Mouse (Mus musculus): Measurements from ENCODE around the gene C2cd5. TPM values are rescaled to one million over a fixed set of nuclear protein-coding genes. Genes with fewer than 3 reads are reported as not detected.
A peak's percentile ranks its signal among the peaks of the same experiment; 100 is the strongest.
"Not testable (repeated sequence)": the region's sequence is repeated elsewhere in the genome, so short reads cannot be mapped to it uniquely, and the experiment has no call there.

C2cd5 gene
- polyA plus RNA-seq, 1 experiment from 2014 or later = 32.5 TPM

DNA sequence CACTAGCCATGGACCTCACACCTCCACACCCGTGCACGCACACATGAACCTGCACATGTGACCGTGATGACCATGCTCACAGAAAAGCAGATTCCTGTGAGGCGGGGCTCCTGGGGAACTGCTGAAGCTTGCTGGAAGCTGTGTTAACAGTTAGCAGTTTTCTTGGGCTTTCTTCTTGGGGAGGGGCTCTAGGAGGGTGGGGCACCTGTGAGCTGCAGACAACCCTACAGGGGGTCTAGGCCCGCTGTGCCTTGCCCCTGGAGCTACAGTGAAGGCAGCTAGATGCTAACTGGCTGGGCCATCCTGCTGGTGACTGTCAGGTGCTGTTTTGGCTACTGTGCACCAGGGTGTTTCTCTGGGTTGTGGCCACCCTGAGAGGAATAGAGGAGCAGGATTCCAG lies 91.1 kb downstream of the C2cd5 start:
- no peaks in the 10 kb centered on the region for H3K4me1 ChIP-seq (ENCODE audit: control insufficient read depth, insufficient read depth, low read length)
- H3K4me2 ChIP-seq (ENCODE audit: low read depth) = no peak overlapping the region
- 82% methylated on average over 5 of the region's 5 CpGs for WGBS
- no peak for ATAC-seq (ENCODE audit: insufficient read depth, low FRiP score, low TSS enrichment)
- no peak overlapping the region for H3K4me3 ChIP-seq (ENCODE audit: low read depth, low read length)
- no peaks in the 10 kb centered on the region for H3K9me3 ChIP-seq (ENCODE audit: control insufficient read depth, low read length)
- H3K27me3 ChIP-seq (ENCODE audit: control insufficient read depth, insufficient read depth, low read length) = no peaks in the 10 kb centered on the region
- no peak overlapping the region for H3K27ac ChIP-seq (ENCODE audit: low read depth, low read length)
- DNase-seq (ENCODE audit: low spot score) = no peak
- H3K9ac ChIP-seq (ENCODE audit: low read length) = no peak overlapping the region
- no peaks in the 10 kb centered on the region; the same call in 1 of the 2 replicates for H3K36me3 ChIP-seq (ENCODE audit: control insufficient read depth, insufficient read depth, low read length)

DNA sequence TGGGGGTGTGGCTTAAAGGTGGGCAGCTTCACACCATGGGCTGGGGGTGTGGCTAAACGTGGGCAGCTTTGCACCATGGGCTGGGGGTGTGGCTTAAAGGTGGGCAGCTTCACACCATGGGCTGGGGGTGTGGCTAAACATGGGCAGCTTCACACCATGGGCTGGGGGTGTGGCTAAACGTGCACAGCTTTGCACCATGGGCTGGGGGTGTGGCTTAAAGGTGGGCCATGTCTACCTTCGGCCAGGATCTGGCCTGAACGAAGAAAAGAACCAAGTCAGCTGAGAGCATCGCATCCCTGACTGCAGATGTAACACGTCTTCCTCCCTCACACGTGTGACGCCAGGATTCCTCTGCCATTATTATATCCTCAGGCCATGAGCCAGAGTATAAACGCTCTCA lies 94.7 kb downstream of the C2cd5 start:
- not testable (repeated sequence) for ATAC-seq (ENCODE audit: insufficient read depth, low FRiP score, low TSS enrichment); H3K4me2 ChIP-seq (ENCODE audit: low read depth); H3K4me1 ChIP-seq (ENCODE audit: control insufficient read depth, insufficient read depth, low read length); H3K9ac ChIP-seq (ENCODE audit: low read length); H3K9me3 ChIP-seq (ENCODE audit: control insufficient read depth, low read length); H3K36me3 ChIP-seq (ENCODE audit: control insufficient read depth, insufficient read depth, low read length); H3K27ac ChIP-seq (ENCODE audit: low read depth, low read length); DNase-seq (ENCODE audit: low spot score); H3K27me3 ChIP-seq (ENCODE audit: control insufficient read depth, insufficient read depth, low read length); H3K4me3 ChIP-seq (ENCODE audit: low read depth, low read length)
- 94% methylated on average over 9 of the region's 9 CpGs for WGBS

DNA sequence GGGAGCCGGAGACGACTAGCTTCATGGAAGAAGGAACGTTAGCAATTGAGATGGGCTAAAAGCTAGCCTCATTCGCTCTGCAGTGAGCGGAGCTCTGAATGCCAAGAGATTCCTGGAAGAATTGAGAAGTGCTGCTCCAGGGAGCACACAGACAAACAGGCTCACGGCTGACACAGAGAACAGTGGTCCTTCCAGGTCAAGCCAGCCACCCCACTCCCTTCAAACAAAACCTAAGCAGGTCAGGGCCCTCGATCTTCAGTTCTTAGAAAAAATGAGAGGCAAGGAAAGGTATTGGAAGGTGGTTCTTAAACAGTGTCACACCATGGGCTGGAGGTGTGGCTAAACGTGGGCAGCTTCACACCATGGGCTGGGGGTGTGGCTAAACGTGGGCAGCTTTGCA lies 95.1 kb downstream of the C2cd5 start:
- 82% methylated on average over 9 of the region's 9 CpGs for WGBS
- no peak for ATAC-seq (ENCODE audit: insufficient read depth, low FRiP score, low TSS enrichment)
- H3K4me2 ChIP-seq (ENCODE audit: low read depth) = no peak overlapping the region
- no peaks in the 10 kb centered on the region for H3K9me3 ChIP-seq (ENCODE audit: control insufficient read depth, low read length)
- H3K4me3 ChIP-seq (ENCODE audit: low read depth, low read length) = no peak overlapping the region
- no peaks in the 10 kb centered on the region for H3K4me1 ChIP-seq (ENCODE audit: control insufficient read depth, insufficient read depth, low read length)
- no peak overlapping the region for H3K9ac ChIP-seq (ENCODE audit: low read length)
- H3K27ac ChIP-seq (ENCODE audit: low read depth, low read length) = no peak overlapping the region
- H3K27me3 ChIP-seq (ENCODE audit: control insufficient read depth, insufficient read depth, low read length) = no peaks in the 10 kb centered on the region
- DNase-seq (ENCODE audit: low spot score) = no peak
- H3K36me3 ChIP-seq (ENCODE audit: control insufficient read depth, insufficient read depth, low read length) = no peaks in the 10 kb centered on the region

DNA sequence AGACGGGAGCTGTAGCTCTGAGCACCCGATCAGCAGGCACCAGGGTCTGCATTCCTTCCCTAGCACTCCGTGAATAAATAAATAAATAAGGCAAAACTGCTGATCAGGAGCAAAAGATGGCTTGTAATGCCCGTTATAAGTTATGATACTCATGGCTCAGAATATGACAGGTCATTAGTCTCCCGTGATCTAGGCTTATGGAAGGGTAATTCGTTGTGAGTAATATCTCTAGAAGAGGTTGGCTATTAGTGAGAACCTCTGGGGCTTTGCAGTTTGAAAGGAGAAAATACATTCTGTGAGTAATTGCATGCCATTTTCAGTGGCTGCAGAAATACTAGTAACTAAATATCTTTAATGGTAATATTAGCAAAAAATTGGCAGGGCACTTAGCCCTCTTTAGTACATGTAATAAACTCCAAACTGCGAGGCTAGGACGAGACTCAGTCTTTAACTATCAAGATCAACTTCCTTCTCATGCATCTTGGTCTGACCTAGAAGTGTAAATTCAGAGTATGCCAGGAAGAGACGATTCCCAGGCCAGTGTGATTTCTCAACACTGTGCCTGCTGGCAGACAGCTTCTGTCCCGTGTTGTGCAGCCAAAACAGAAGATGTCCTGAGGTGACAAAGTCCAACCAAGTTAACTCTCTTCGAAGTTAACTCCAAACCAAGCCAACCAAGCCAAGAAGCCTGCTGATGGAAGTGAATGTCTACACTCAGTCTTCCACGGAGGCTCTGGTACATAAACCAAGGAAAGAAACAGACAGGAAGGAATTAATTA lies 101.5 kb downstream of the C2cd5 start:
- Histone ChIP-seq H3K27ac (ENCODE audit: low read depth, low read length) (no peak overlapping the region), H3K9ac (ENCODE audit: low read length) (no peak overlapping the region), H3K36me3 (ENCODE audit: control insufficient read depth, insufficient read depth, low read length) (no peaks in the 10 kb centered on the region), H3K9me3 (ENCODE audit: control insufficient read depth, low read length) (no peaks in the 10 kb centered on the region), H3K4me1 (ENCODE audit: control insufficient read depth, insufficient read depth, low read length) (peaks cover 3% of the 10 kb centered on the region; the same call in 1 of the 2 replicates), H3K4me2 (ENCODE audit: low read depth) (no peak overlapping the region), H3K27me3 (ENCODE audit: control insufficient read depth, insufficient read depth, low read length) (no peaks in the 10 kb centered on the region), H3K4me3 (ENCODE audit: low read depth, low read length) (no peak overlapping the region)
- no peak for ATAC-seq (ENCODE audit: insufficient read depth, low FRiP score, low TSS enrichment)
- DNase-seq (ENCODE audit: low spot score) = no peak
- WGBS = 79% methylated on average over 12 of the region's 12 CpGs

DNA sequence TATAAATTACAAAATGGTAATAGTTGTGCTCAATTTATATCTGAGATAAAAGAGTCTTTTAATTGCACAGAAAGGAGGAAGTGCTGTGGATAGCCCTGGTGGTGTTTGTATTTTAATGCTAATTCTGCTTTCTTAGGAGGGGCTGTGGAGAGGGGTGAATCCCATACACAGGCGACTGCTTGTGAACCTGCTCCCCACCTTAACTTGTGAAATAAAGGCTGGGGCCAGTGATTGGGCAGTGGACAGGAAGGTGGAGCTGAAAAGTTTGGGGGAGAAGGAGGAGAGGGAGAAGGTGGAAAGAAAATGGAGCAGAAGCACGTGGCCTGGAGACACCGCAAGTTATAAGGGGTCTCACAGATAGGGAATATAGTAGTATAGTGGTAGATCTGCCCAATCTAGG lies 103.1 kb downstream of the C2cd5 start:
- ATAC-seq (ENCODE audit: insufficient read depth, low FRiP score, low TSS enrichment) (no peak), DNase-seq (ENCODE audit: low spot score) (no peak)
- H3K27ac ChIP-seq (ENCODE audit: low read depth, low read length) = no peak overlapping the region
- H3K4me3 ChIP-seq (ENCODE audit: low read depth, low read length) = no peak overlapping the region
- no peaks in the 10 kb centered on the region for H3K36me3 ChIP-seq (ENCODE audit: control insufficient read depth, insufficient read depth, low read length)
- WGBS = 73% methylated on average over 3 of the region's 3 CpGs
- H3K4me2 ChIP-seq (ENCODE audit: low read depth) = no peak overlapping the region
- no peaks in the 10 kb centered on the region for H3K9me3 ChIP-seq (ENCODE audit: control insufficient read depth, low read length)
- H3K4me1 ChIP-seq (ENCODE audit: control insufficient read depth, insufficient read depth, low read length) = peaks cover 6% of the 10 kb centered on the region; the same call in 1 of the 2 replicates
- H3K9ac ChIP-seq (ENCODE audit: low read length) = no peak overlapping the region
- no peaks in the 10 kb centered on the region for H3K27me3 ChIP-seq (ENCODE audit: control insufficient read depth, insufficient read depth, low read length)

DNA sequence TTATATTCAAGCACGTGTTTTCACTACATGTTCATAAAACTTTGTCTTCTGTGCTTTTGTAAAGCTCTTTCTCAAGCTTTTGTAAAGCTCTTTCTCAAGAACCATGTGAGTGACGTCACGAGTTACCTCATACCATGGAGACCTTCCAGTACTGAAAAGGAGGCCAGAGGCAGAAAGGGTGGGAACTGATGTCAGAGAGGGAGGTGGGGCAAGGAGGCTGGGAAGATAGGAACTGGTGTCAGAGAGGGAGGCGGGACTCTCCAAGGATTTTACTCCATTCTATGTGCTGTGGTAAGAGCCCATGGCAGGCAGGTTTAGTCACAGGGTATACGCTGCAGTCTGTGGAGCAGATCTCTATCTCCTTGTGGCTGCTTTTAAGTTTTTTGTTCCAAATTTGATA lies 104.4 kb downstream of the C2cd5 start:
- H3K9ac ChIP-seq (ENCODE audit: low read length) = no peak overlapping the region
- ATAC-seq (ENCODE audit: insufficient read depth, low FRiP score, low TSS enrichment) (no peak), DNase-seq (ENCODE audit: low spot score) (no peak)
- H3K27ac ChIP-seq (ENCODE audit: low read depth, low read length) = no peak overlapping the region
- no peaks in the 10 kb centered on the region for H3K27me3 ChIP-seq (ENCODE audit: control insufficient read depth, insufficient read depth, low read length)
- 73% methylated on average over 5 of the region's 5 CpGs for WGBS
- no peak overlapping the region for H3K4me3 ChIP-seq (ENCODE audit: low read depth, low read length)
- no peaks in the 10 kb centered on the region for H3K36me3 ChIP-seq (ENCODE audit: control insufficient read depth, insufficient read depth, low read length)
- no peaks in the 10 kb centered on the region for H3K9me3 ChIP-seq (ENCODE audit: control insufficient read depth, low read length)
- peaks cover 6% of the 10 kb centered on the region; the same call in 1 of the 2 replicates for H3K4me1 ChIP-seq (ENCODE audit: control insufficient read depth, insufficient read depth, low read length)
- H3K4me2 ChIP-seq (ENCODE audit: low read depth) = no peak overlapping the region

DNA sequence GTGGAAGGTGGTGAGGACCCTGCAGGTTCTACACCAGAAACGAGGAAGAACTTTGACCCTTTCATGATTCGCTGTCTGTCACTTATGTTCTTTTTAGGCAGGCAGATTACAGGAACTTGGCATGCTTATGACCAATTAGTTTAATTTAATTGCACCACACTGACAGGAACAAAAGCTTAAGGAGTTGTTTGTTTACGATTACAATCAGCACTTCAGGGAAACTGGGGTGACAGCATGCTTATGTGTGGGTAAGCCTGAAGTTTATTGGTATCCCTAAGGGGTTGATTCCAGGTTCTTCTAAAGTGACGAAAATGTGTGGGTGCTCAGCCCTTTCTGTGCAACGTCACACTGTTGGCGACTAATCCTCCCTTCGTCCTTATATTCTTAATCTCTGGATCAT lies 105.1 kb downstream of the C2cd5 start:
- H3K9ac ChIP-seq (ENCODE audit: low read length) = no peak overlapping the region
- H3K4me2 ChIP-seq (ENCODE audit: low read depth) = no peak overlapping the region
- H3K27ac ChIP-seq (ENCODE audit: low read depth, low read length) = no peak overlapping the region
- no peaks in the 10 kb centered on the region for H3K9me3 ChIP-seq (ENCODE audit: control insufficient read depth, low read length)
- ATAC-seq (ENCODE audit: insufficient read depth, low FRiP score, low TSS enrichment) (no peak), DNase-seq (ENCODE audit: low spot score) (no peak)
- H3K4me1 ChIP-seq (ENCODE audit: control insufficient read depth, insufficient read depth, low read length) = peaks cover 6% of the 10 kb centered on the region; the same call in 1 of the 2 replicates
- 63% methylated on average over 7 of the region's 7 CpGs for WGBS
- H3K27me3 ChIP-seq (ENCODE audit: control insufficient read depth, insufficient read depth, low read length) = no peaks in the 10 kb centered on the region
- no peak overlapping the region for H3K4me3 ChIP-seq (ENCODE audit: low read depth, low read length)
- H3K36me3 ChIP-seq (ENCODE audit: control insufficient read depth, insufficient read depth, low read length) = no peaks in the 10 kb centered on the region

DNA sequence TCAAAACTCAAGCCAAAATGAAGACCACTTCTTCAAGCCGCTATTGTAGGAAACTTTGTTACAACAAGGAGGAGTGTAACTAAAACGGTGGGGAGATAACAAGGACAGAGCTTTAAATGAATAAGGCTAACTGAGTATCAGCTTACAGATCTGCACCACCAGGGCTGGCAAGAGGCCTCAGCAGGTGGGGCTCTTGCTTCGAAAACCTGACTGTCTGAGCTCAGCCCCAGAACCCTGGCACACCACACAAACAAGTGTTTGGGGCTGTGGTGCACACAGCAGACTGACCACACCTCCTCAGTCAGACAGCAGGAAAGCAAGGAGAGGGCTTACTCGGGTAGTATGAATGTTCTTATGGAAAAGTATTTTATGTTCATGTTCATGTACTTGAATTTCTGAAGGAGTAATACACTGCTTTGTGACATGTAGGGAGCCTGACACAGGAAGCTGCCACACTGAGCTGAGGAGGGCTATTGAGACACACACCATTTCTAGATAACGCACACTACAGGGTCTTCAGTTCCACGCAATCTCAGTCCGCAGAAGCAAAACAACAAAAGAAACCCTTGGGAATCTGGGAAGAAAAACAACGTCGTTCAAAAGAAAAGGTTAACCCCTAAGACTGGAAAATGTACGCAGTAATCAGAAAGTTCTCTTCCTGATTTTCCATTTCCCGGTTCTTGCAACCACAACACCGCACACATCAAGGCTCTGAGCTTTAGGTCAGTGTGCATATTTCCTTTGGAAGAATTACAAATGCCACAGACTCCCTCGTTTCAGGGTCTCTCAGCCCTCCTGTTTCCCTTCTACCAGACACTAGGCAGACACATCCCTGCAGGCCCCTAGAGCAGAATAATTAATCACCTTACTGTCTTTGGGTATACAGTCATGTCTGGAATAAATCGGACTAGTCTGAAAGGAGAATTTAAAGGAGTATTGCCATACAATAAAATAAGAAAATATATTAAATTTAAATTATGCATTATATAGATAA lies 105.9 kb downstream of the C2cd5 start:
- Histone ChIP-seq H3K9me3 (ENCODE audit: control insufficient read depth, low read length) (no peaks in the 10 kb centered on the region), H3K4me3 (ENCODE audit: low read depth, low read length) (no peak overlapping the region), H3K4me1 (ENCODE audit: control insufficient read depth, insufficient read depth, low read length) (peaks cover 6% of the 10 kb centered on the region; the same call in 1 of the 2 replicates), H3K27me3 (ENCODE audit: control insufficient read depth, insufficient read depth, low read length) (no peaks in the 10 kb centered on the region), H3K27ac (ENCODE audit: low read depth, low read length) (0 out of 2 replicates have a peak overlapping the region, but pooled peaks have one; percentile 6), H3K4me2 (ENCODE audit: low read depth) (no peak overlapping the region), H3K36me3 (ENCODE audit: control insufficient read depth, insufficient read depth, low read length) (no peaks in the 10 kb centered on the region), H3K9ac (ENCODE audit: low read length) (no peak overlapping the region)
- 32% methylated on average over 14 of the region's 14 CpGs for WGBS
- DNase-seq (ENCODE audit: low spot score) = no peak
- ATAC-seq (ENCODE audit: insufficient read depth, low FRiP score, low TSS enrichment) = peak; percentile 52; the same call in 1 of the 2 replicates
